In the genomic region with DNA sequence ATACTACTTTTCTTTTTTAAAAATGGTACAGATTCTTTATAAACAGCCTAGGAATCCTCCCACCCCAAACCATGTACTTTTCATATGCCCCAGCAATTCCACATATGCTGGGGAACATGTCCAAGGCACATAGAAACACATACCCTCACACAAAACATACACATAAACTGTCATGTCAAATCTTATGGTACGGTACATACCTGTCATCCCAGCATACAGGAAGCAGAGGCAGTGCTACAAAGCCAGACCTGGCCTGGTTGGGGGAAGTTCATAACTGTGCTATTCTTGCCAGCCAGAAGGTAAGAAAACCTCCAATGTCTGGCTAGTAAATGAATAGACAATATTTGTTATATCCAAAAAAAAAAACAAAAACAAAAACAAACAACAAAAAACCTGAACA, we compare ENCODE assay signal across 20 mouse cellular contexts.
"Had no signal": no experiment of that assay in that cellular context is flagged by ENCODE, and none has a peak within 500 bp of the region (broad histone marks: within the 10 kb centered on the region; RNA-seq: fewer than 3 reads in every experiment).

No protein-coding gene starts in this region.

- ATAC-seq: intestine, postnatal 0 days; liver, embryonic 12.5 days; midbrain, embryonic 13.5 days; midbrain, embryonic 16.5 days had no signal

- H3K9me3 ChIP-seq: liver, embryonic 12.5 days; liver, embryonic 15.5 days; lung, embryonic 15.5 days; megakaryocyte, embryonic 14.5 days; midbrain, embryonic 10.5 days; midbrain, embryonic 13.5 days; neural tube, embryonic 13.5 days had no signal

- DNase-seq: kidney, adult 2 months; kidney, postnatal 25 days; layer of hippocampus, adult 9-11 months; liver; lung, adult 18-20 months; lung, postnatal 10 days; lung, postnatal 36 days; thymus, adult 18-20 months; thymus, postnatal 4 days had no signal

- H3K36me3 ChIP-seq: liver, embryonic 12.5 days; liver, embryonic 15.5 days; lung, embryonic 15.5 days; midbrain, embryonic 10.5 days; midbrain, embryonic 13.5 days; neural tube, embryonic 13.5 days had no signal

- H3K27me3 ChIP-seq: lung, embryonic 15.5 days; midbrain, embryonic 13.5 days had no signal

- H3K9ac ChIP-seq: liver, embryonic 12.5 days; liver, embryonic 15.5 days; lung, embryonic 15.5 days; midbrain, embryonic 13.5 days; neural tube, embryonic 13.5 days had no signal

- H3K27ac ChIP-seq: kidney, postnatal 0 days; layer of hippocampus, adult 2 months; liver, embryonic 12.5 days; liver, embryonic 15.5 days; lung, embryonic 15.5 days; midbrain, embryonic 13.5 days had no signal

- H3K4me2 ChIP-seq: liver, embryonic 12.5 days; liver, embryonic 15.5 days; lung, embryonic 15.5 days; midbrain, embryonic 13.5 days had no signal

- H3K4me3 ChIP-seq: layer of hippocampus, adult 2 months; liver, embryonic 12.5 days; liver, embryonic 15.5 days; lung, embryonic 15.5 days; megakaryocyte, embryonic 14.5 days; midbrain, embryonic 10.5 days; midbrain, embryonic 13.5 days; neural tube, embryonic 13.5 days had no signal
